Mouse (Mus musculus) forelimb bud, embryonic 11.5 days (tissue): ENCODE data around the gene Prss57.
"Not testable (repeated sequence)": the region's sequence is repeated elsewhere in the genome, so short reads cannot be mapped to it uniquely, and the experiment has no call there.

ENCODE experiments used
- DNase-seq: peaks from one replicate; pipeline ENCODE4 v3.0.0-alpha.2; 2012; ENCODE audit warnings: low read depth, low spot score

Prss57 gene

DNA sequence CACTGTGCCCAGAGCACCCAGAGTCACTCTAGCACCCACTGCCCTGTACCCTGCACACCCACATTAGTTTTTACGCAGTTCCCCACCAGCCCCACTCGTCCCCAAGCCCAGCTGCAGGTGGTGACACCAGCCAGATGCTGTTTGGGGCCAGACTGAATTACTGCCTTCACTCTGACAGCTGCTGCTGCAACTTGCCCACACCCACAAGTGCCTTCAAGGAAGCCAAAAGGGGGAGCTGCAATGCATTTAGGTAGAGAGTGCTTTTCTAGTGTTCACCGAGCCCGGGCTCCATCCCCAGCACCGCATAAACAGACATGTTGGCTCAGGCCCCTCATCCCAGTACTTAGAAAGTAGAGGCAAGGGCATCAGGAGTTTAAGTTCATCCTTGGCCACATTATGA lies 8.8 kb downstream of the Prss57 start:
- no peak for DNase-seq

DNA sequence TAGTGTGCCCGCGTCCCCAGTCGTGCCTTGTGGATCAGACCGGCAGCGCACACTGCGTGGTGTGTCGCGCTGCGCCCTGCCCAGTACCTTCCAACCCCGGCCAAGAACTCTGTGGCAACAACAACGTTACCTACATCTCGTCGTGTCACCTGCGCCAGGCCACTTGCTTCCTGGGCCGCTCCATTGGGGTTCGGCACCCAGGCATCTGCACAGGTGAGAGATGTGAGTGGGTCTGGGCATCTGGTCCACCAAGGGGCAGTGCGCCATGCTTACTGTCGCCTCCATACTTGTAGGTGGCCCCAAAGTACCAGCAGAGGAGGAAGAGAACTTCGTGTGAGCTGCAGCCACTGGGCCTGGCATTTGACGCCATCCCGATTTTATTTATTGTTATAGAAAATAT lies 9.6 kb downstream of the Prss57 start:
- no peak for DNase-seq

DNA sequence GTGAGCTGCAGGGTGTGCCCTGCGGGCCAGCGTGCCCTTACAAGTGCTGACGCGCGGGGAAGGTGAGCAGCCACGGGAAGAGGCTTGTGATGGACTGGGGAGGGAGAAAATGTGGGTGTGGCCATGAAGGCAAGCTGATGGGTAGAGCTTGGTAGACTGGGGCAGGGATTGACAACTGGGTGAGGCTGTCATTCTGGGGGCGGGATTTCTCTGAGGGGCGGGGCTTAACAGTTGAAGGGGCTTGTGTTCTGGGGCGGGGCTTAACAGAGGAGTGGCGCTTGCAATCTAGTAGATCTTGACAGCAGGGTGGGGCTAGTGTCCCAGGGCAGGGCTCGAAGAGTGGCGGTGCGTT lies 10.1 kb downstream of the Prss57 start:
- DNase-seq = no peak

DNA sequence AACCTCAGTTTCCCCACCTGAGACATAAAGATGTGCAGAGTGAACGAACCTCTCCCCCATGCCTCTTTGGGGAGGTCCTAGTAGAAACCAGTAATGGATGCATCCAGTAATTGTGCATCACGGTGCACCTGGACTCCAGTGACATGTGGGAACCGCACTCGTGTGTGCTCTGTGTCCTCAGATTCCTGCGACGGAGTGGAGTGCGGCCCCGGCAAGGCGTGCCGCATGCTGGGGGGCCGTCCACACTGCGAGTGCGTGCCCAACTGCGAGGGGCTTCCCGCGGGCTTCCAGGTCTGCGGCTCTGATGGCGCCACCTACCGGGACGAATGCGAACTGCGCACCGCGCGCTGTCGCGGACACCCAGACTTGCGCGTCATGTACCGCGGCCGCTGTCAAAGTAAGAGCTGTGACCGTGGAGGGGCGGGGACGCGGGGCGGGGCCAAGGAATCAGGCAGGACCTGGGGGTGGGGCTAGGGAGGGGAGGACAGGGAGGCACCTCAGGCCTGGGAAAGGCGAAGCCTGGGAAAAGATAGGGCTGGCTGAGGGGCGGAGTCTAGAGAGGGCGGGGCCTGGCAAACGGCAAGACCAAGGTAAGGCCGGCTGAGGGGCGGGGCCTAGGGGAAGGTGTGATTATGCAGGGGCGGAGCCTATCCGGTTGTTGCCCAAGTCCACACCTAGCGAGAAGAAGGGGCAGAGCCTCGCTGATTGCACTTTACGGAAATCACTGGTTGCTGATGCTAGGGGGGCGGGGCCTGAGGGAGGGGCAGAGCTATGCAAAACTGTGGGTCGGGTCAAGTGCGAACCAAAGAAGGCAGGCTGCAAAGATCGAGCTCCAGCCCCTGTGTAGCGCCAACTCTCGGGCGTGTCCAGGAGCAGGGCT lies 10.7 kb downstream of the Prss57 start:
- DNase-seq = peak; percentile 95

DNA sequence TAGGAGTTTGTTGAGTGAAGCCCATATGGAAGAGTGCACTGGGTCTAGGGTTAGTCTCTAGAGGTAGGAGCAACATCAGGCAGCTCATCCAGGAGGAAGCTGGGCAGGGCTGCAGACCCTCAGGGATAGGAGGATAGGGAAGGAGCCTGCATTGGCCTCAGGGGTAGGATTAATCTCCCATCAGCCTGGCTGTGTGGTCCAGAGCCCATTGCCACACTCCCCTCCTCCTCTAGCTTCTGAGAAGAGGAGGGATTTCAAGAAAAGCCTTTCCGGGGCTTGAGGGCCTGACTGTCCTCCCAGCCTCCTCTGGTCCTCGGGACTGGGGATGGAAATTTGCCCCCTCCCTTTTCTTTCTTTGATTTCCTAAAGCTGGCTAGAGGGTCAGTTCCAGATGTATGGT lies 11.6 kb downstream of the Prss57 start:
- DNase-seq = no peak

DNA sequence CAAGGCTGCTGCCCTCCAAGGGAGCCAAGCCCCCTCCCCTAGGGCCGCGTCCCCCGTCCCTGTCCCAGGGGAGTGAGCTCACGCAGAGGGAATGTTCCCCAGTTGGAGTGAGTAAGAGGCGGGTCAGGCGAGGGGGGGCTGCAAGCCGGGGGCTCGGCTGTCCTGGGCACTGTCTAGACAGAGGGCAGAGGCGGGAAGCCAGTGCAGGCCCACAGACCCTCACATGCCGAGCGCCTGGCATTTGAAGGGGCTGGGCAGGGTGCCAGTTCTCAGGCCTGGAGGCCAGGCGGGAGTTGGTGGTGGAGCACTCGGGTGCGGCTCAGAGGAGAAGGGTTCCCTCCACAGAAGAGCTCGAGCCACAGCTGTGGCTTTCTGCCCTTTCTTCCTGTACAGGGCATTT lies 12.8 kb downstream of the Prss57 start:
- no peak for DNase-seq

DNA sequence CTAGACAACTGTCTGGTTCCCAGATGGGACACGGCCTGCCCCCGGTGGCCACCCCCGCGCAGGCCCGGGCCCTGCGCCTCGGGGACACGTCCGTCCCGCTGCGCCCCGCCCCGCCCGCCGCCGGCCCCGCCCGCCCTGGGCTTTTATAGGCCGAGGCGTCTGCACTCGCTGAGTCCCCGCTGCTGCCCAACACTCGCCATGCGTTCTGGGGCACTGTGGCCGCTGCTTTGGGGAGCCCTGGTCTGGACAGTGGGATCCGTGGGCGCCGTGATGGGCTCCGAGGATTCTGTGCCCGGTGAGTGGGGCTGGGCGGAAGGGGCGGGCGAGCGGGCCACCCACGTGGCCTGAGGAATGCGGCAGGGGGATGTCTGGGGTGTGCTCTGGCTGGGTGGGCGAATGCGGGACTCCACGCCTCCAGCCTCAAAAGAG lies 13.6 kb downstream of the Prss57 start, which contains the start of gene Fstl3:
Gene Fstl3 (plus strand): TSS at position 170 of the 429 bp plus-strand sequence.
- DNase-seq = no peak

DNA sequence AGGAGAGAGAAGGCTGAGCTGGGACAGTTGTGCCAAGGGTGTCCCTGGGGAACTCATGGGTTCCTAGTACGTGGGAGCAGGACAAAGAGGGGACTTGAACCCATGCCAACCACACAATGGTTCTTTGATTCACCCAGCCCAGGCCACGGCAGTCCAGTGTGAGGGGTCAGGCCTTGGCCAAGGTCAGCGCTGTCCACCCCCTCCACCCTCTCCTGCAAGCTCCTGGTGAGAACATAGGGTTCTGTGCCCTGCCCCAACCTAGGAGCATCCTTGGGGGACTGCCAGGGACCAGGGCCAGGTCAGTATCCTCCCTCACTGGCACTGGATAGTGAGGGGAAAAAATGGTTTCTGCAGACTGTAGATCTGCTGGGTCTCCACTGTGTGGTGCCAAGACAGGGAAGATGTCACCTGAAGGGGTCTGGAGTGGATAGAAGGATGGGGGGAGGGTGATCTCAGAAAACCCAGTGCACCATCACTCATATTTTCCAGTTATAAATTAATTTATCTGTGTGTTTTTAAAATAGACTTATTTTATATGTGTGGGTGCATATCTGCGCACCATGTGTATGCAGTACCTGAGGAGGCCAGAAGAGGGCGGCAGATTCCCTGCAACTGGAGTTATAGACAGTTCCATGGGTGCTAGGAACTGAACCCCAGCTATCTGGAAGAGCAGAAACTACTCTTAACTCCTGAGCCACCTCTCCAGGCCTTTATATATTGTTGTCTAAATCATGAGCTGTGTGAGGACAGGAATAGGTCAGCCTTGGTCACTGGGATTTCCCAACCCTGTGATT lies 16.1 kb downstream of the Prss57 start:
- no peak for DNase-seq

DNA sequence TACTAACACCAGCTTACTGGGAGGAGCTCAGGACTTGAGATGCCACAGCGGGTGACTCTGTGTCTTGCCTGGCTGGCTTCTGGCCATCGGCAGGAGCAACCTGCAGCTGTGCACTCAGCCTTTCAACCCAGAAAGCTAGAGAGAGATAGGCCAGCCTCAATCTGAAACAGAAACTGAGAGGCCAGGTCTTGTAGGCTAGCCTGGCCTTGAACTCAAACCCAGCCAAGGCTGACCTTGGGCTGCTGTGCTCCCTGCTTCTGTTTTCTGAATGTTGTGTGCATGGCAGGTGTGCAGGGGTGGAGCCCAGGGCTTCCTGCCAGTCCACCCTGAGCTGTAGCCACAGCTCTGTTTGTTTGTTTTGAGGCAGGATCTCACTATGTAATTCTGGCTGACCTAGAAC lies 17.6 kb downstream of the Prss57 start:
- DNase-seq = no peak

DNA sequence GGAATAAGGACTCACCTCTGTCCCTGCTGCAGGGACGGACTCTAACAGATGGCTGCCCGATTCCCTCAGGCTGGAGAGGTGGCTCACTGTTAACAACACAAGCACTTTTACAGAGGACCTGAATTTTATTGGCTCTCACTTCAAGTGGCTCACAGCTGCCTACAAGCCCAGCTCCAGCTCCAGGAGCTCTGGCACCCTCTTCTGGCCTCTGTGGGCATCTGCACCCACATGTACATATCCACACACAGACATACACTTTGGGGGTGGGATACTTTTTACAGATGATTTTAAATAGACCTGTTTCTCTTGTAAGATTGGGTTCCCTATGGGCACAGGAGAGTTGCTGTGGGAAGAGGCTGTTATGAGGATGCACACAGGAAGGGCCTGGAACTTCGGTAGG lies 18.4 kb downstream of the Prss57 start:
- DNase-seq = no peak

DNA sequence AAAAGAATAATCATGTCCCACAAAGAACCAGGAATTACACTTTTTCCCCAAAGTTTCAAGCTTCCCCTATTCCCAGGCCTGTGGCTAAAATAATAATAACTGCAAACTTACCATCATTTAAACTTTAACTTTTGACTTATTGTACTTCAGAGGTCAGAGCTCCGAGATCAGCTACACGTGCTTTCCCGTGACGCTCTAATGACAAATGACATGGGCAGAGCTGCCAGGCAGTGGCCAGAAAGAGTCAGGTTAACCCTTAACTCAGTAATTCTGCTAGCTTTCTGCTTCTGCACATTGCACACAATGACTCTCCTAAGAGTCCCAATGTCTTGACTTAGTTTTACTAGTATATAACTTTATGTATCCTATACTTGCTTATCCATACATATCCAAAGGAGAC lies 21.4 kb downstream of the Prss57 start:
- no peak for DNase-seq

DNA sequence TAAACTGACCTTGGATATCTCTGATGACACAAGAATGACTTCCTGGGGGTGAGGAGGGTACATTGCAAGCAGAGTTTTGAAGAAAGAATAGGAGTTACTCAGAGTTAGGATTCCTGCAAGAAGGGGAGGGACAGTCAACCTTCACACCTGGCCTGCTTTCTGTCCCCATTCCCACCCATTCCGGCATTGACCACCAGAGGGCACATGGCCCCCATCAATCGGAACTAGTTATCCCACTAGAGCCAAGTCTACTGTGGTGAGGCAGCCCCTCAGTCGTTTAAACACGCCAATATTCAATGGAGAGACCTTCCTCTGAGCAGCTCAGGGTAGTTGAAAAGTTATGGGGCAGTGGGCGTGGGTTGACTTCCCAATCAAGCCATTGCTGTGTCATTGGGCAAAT lies 22.4 kb downstream of the Prss57 start:
- DNase-seq = peak; percentile 84

DNA sequence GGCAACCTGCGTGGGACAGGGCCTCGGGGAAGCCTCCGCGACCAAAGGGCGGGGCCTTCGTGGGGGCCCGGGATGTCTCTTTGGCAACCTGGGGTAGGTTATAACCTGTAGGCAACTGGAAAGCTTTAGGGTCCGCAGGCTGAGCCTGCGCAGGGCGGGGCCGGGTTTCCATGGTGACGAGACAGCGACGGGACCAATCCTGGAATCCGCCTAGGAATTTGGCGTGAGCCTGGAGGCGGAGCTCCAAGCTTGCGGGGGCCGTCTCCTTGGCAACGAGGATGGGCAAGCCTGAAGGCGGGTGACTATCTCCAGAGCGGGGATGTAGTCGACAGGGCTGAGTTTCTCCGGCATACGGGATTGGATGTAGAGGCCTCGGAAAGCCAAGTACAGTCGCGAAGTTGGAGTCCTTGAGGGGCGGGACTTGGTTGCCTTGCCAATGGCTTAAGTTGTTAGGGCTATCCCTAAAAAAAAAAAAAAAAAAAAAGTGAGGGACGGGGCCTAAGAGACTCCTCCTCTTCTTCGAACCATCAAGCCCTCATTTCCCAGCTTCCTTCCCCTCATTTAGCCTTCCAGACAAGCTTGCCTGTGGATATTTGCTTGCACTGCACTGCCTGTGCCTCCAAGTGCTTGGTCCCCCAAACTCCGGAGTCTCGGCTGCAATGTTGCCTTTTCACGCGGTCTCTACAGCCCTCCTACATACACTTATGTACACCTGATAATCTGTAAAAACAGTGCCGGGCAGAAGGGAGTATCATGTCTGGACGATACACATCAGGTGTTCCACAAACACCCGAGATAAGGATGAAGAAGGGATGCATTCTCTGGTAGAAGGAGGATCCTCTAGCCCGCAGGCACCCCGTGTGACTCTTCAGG lies 23.2 kb downstream of the Prss57 start:
- DNase-seq = peak; percentile 93

DNA sequence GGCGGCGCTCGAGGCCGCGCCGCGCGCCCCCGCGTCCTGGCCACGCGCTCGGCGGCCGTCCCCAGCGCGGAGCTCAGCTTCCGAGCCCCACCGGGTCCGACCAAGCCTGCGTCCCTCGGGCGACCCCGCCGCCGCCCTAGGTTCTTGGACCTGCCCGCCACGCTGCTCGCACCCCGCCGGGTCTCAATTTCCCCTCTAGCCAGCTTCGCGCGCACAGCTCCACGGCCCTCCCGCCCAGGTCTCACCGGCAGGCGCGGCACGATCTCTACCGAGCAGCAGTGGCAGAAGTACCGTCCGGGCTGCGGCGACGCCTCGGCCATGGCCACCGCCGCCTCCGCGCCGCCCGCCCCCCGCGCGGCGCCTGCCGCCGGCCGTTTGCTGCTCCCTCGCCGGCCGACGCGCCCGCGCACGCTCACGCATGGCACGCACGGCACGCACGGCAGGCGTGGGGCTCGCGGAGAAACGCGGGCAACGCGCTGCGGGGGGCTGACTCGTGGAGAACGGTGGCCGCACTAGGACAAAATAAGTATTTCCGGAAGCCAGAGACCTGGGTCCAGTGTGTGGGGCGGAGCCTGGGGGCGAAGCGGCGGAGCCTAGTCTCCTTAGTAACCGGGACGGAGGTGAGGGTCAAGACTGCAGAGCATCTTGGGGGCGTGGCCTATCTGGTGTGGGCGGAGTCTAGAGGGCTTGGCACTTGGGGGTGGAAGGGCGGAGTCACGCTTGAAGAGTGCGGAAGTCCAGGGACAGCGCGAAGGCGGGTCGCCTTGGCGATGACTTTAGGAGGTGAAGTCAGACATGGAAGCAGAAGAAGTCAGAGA lies 24.0 kb downstream of the Prss57 start, which contains the start of gene Rnf126:
Gene Rnf126 (minus strand): TSS at position 445 of the 818 bp plus-strand sequence.
- peak; percentile 99 for DNase-seq

DNA sequence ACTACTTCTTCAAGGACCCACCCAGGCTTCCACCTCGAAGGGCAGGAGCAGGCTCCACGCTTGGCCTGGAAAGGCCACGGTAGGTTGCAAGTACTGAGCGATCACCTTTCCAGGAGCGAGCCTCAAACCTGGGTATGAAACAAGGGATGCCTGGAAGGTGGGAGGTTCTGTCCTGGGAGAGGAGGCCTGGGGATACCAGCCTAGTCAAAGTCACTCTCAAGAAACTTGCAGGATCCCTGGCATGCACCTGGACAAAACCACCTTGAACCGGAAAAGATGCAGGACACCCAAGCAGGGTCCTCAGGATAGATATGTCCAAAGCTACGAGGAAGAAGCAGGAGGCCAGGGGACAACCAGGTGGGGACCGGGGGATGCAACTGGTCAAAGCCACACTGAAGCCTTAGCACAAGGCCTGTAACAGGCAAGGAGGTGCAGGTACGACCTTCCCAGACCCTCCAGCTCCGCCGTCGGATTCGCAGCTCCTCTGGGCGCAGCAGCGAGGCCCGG lies 24.7 kb downstream of the Prss57 start:
- DNase-seq = no peak

DNA sequence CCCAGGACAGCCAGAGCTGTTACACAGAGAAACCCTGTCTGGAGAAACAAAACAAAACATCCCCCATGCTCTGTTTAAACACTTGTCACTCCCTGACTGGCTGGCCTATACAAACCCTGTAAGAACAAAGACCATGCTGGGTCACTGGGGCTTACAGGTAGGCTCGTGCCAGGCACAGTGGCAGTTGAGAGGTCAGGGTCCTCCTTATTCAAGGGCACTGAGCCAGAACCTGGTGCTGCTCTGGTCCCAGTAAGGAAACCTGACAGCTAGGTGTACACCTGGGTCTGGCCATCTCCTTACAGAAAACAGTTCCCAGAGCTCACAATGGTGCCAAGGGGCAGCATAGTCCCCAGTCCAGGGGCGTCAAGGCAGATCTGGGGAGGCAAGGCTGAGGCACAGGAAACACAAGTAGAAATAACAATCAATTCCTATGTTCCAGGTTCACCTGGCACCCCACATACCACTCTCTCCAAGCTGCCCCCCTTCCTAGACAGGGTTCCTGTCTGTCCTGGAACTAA lies 25.5 kb downstream of the Prss57 start:
- no peak for DNase-seq

DNA sequence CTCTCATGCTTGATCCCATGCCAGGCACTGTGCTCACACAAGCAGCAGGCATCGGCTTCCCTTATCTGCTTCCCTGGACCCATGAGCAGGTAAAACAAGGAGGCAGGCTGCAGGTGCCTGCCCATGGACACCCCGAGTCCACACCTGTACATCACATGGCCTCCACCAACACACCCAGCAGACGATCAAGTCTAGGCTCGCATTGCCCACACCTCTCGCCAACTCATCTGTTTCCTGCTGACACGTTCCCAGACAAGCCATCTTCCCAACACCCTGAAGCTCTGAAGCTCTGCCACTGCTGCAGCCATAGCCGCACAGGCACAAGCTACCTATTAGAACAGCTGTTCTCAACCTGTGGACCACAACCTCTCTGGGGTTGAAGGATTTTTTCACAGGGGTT lies 26.5 kb downstream of the Prss57 start:
- no peak for DNase-seq

DNA sequence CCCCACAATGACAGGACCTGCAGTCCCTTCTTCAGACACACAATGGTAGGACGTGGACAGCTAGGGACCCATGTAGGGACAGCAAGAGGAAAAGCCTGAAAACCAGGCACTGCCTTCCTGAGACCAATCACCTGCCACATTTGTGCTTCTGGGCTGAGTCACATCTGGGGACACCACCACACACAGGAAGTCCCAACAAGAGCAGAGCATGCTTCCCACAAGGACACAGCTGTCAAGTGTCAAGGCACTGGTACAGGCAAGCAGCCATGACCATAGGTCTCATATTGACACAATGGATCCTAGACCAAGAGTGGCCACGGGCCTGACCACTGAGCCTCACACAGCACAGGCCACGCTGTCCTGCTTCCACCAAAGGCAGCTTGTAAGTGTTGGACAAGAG lies 27.9 kb downstream of the Prss57 start:
- DNase-seq = no peak

DNA sequence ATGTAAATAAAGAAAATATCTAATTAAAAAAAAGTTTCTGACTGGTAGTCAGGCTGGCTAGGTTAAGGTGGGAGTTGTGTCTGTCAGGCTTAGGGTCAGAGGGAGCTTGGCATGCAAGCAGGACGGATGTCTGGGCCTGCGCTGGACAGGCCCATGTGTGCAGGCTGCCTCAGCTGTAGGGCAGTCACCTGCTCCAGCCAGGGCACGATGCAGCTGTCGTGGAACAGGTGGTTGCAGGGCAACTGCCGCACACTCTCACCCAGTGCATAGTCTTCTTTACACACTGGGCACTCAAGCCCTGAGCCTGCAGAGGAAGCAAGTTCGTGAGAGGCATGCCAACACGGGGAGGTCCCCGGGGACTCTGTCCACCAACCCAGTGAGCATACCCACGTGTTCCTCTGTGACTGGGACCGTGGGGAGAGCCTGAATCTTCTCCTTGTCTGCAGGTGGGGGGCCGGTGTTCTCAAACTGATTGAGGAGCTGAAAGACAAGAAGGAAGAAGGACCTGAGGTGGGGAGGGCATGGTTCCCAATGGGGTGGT lies 30.1 kb downstream of the Prss57 start:
- no peak for DNase-seq

DNA sequence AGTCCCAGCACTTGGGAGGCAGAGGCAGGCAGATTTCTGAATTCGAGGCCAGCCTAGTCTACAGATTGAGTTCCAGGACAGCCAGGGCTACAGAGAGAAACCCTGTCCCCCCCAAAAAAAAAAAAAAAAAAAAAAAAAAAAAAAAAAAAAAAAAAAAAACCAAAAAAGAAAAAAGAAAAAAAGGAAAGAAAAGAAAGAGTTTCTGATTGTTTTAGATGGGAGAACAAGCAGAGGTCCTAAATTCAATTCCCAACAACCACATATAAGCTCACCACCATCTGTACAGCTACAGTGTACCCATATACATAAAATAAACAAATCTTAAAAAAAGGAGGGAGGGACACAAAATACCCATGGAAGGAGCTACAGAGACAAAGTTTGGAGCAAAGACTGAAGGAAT lies 31.1 kb downstream of the Prss57 start:
- not testable (repeated sequence) for DNase-seq
